Mouse (Mus musculus) CD4-positive naive resting alpha-beta T cell, adult 76 days (primary cell): ENCODE data around the gene Vmn2r29. TPM values are rescaled to one million over a fixed set of nuclear protein-coding genes. Genes with fewer than 3 reads are reported as not detected.

Experiments used
- total RNA-seq: library from RNA; stranded (reverse); gene quantifications from one replicate; pipeline ENCODE4 v1.2.4, GENCODE M21; 2023

The Vmn2r29 gene
- not detected for total RNA-seq

DNA sequence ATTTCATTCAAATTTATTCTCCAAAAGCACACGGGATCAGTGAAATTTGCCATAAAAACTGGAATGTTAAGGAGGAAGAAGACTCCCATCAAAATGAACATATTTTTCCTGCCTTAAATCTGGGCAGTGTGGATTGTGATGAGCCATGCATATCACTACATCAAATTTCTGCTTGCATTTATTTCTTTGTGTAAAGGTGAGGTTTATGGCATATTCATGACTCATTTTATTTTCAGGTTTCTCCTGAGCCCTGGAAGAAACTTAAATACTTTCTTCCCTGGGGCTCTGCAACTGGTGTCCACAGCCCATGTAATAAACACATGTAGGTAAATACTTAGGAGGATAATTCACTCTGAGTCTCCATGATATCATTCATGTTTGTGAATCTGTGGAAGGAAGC, at the start of gene Vmn2r29:
Gene Vmn2r29 (minus strand): TSS at position 101 of the 400 bp plus-strand sequence.

GRCm38 (mm10) chr7:7277966-7278567, 30.9 kb upstream of the Vmn2r29 start, which contains the start of gene Gm45844:
Gene Gm45844, minus strand, starts transcription at chr7:7278289.

GRCm38 (mm10) chr7:7209313-7210151, 37.6 kb downstream of the Vmn2r29 start, which contains the start of gene Zfp772:
Gene Zfp772, minus strand, starts transcription at chr7:7209998.

Other genes starting within 250 kb of the Vmn2r29 start
- 37.3 TPM for gene Zfp954, start 125.8 kb downstream of the Vmn2r29 start, total RNA-seq
- 6.2 TPM for gene Zfp773, start 110.6 kb downstream of the Vmn2r29 start, total RNA-seq
- gene Zfp418, start 76.0 kb downstream of the Vmn2r29 start, total RNA-seq = 2.1 TPM
- 1.6 TPM for gene Zfp772, start 37.3 kb downstream of the Vmn2r29 start, total RNA-seq
- gene Gm45844, start 31.0 kb upstream of the Vmn2r29 start, total RNA-seq = 2.1 TPM
- 47.1 TPM for gene Clcn4, start 53.5 kb upstream of the Vmn2r29 start, total RNA-seq
- not detected for gene Vmn2r30, start 90.3 kb upstream of the Vmn2r29 start, total RNA-seq
- gene Gm45783, start 127.2 kb upstream of the Vmn2r29 start, total RNA-seq = not detected
- gene Vmn2r31, start 152.4 kb upstream of the Vmn2r29 start, total RNA-seq = not detected
- not detected for gene Vmn2r32, start 232.7 kb upstream of the Vmn2r29 start, total RNA-seq